Mouse (Mus musculus) liver, embryonic 14.5 days (tissue): ENCODE results near the gene Bbs9.

Experiments
- CTCF ChIP-seq: IDR thresholded peaks from 2 replicates; pipeline ENCODE4 v1.5.1; 2016; ENCODE audit warnings: antibody characterized with exemption, low read depth, control low read depth
- EP300 ChIP-seq: IDR thresholded peaks from 2 replicates; pipeline ENCODE4 v1.6.1; 2016; ENCODE audit warnings: antibody characterized with exemption, low read depth

DNA sequence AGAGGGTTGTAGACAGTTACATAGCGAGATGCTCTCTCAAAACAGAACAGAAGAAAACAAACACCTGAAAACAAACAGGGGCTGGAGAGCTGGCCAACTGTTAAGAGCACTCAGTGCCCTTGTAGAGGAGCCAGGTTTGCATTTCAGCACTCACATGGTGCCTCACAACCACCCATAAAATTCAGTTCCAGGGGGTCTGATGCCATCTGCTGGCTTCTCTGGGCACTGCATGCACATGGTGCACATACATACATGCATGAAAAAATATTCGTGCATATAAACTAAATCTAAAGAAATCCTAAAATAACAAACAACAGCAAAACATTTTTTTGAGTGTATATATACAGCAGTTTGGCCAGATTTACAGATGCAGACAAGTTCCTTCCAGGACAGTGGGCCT lies 228.0 kb downstream of the Bbs9 start:
- TF ChIP-seq CTCF (peak; percentile 54), EP300 (no peak)
